Mouse (Mus musculus) bone marrow macrophage, adult 2 months (primary cell): ENCODE measurements at regions not wholly inside any gene's neighbourhood (a gene's known extent, or its start where the extent isn't known, plus 50 kb on each side); places are given as distances from the start of the nearest gene placed in this dataset.

ENCODE experiments used
- CTCF ChIP-seq: IDR thresholded peaks from 2 replicates; pipeline ENCODE4 v1.5.1; 2012; ENCODE audit warnings: low read depth, mild to moderate bottlenecking, low read length, moderate library complexity
- POLR2A ChIP-seq: IDR thresholded peaks from 2 replicates; pipeline ENCODE4 v1.6.1; 2012; ENCODE audit warnings: mild to moderate bottlenecking, low read depth, low read length, borderline replicate concordance

DNA sequence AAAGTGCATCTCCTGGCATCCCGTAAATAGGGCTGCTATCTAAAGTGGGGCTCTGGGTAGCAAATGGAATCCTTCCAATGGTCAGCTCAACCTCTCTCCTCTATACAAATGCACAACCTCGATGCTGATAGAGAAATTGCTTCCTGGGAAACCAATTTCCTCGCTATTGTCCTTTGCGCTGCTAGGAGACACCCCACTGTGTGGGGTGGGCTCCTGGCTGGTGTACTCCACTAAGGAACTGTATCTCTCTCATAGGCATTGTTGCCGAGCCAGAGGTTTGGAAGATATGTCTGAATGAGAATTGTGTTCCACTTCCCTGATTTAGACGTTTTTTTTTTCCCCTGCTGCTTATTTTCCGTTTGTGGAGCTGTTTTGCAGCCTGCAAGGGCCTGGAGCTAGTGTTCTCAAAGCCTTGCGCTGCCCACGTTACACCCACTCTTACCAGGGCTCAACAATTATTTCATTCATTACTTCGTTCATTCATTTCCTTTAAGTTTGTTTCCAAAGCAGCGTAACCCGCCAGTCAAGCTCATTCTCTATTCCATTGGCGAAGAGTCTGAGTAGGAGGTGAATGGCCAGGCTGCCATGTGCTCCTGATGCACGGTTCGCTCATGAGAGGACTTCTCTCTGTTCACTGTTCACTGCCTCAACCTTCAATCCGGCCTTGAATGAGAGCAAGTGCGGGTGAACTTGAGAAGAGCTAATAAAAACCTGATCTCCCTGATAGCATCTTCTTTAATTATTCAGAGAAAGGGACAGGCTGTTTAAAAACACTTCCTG is 76.5 kb upstream of the Barx2 start:
- no peak for TF ChIP-seq POLR2A
- no peak for TF ChIP-seq CTCF
